Mouse (Mus musculus) ES-E14 (cell line): ENCODE measurements around the gene Gm29427.

ENCODE experiments used
- CHD2 ChIP-seq: IDR thresholded peaks from 2 replicates; pipeline ENCODE4 v1.6.1; 2014; ENCODE audit warnings: mild to moderate bottlenecking, low read depth, low read length, inconsistent platforms
- HCFC1 ChIP-seq: IDR thresholded peaks from 2 replicates; pipeline ENCODE4 v1.6.1; 2012; ENCODE audit warnings: low read length, inconsistent platforms, borderline replicate concordance; ENCODE audit not compliant: insufficient read depth
- MAFK ChIP-seq: IDR thresholded peaks from 2 replicates; pipeline ENCODE4 v1.6.1; 2014; ENCODE audit warnings: mild to moderate bottlenecking, low read depth, low read length, inconsistent platforms; ENCODE audit not compliant: insufficient read depth
- ZC3H11A ChIP-seq: IDR thresholded peaks from 2 replicates; pipeline ENCODE4 v1.6.1; 2012; ENCODE audit warnings: low read depth, mild to moderate bottlenecking, inconsistent platforms, low read length, borderline replicate concordance
- ZNF384 ChIP-seq: IDR thresholded peaks from 2 replicates; pipeline ENCODE4 v1.6.1; 2012; ENCODE audit warnings: low read depth, low read length, inconsistent platforms

DNA sequence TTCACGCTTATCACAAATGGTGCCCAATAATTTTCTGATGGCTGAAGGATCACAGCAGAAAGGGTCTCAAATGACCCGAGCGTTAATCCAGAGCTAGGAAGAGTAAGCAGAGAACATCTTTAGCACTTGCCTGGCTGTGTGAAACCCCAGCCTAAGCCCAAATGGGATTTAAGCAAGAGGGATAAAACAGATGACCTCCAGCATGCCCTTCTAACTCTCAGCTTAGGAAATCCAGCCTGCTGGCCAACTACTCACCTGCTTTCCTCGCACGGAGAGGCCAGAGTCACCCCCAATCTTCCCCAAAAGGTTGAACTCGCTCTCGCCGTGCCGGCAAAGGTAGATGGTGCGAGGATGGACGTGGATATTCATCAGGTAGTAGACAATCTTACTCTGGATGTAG lies 13.6 kb downstream of the Gm29427 start:
- TF ChIP-seq ZNF384 (no peak), CHD2 (no peak), MAFK (no peak), ZC3H11A (no peak), HCFC1 (no peak)
